Mouse (Mus musculus) G1E (cell line): ENCODE results near the gene Aar2. TPM values are rescaled to one million over a fixed set of nuclear protein-coding genes. Genes with fewer than 3 reads are reported as not detected.

Experiments used
- ATAC-seq: 2 replicates; pipeline ENCODE4 v1.8.0; 2016; ENCODE audit warnings: mild to moderate bottlenecking; ENCODE audit not compliant: insufficient number of reproducible peaks, poor library complexity, low FRiP score, severe bottlenecking; ENCODE audit errors: extremely low read depth
- DNase-seq: peaks from one replicate; pipeline ENCODE4 v3.0.0; 2012; ENCODE audit warnings: low spot score
- H3K27me3 ChIP-seq: 2 replicates; pipeline ENCODE4 v1.6.1; 2012; ENCODE audit warnings: mild to moderate bottlenecking, low read length, inconsistent platforms; ENCODE audit not compliant: insufficient read depth
- H3K36me3 ChIP-seq: replicated peaks from 2 replicates; pipeline ENCODE3; 2012; ENCODE audit warnings: mild to moderate bottlenecking, inconsistent platforms
- H3K4me1 ChIP-seq: 2 replicates; pipeline ENCODE4 v1.6.1; 2012; ENCODE audit warnings: low read depth, low read length, inconsistent platforms, mixed read lengths; ENCODE audit not compliant: insufficient read depth
- H3K4me3 ChIP-seq: 2 replicates; pipeline ENCODE4 v1.5.1; 2012; ENCODE audit warnings: low read depth, mild to moderate bottlenecking, inconsistent platforms, low read length, moderate library complexity, mixed read lengths
- H3K9me3 ChIP-seq: replicated peaks from 2 replicates; pipeline ENCODE4 v1.6.1; 2012; ENCODE audit warnings: inconsistent platforms
- CTCF ChIP-seq: IDR thresholded peaks from 2 replicates; pipeline ENCODE4 v1.5.1; 2012; ENCODE audit warnings: low read depth, low read length, inconsistent platforms, mixed read lengths
- GATA1 ChIP-seq: IDR thresholded peaks from 2 replicates; pipeline ENCODE4 v1.6.1; 2012; ENCODE audit warnings: borderline replicate concordance, low read length, inconsistent platforms, mixed read lengths
- GATA2 ChIP-seq: IDR thresholded peaks from 2 replicates; pipeline ENCODE4 v1.6.1; 2012; ENCODE audit warnings: low read depth, low read length, inconsistent platforms, borderline replicate concordance
- POLR2AphosphoS5 ChIP-seq: IDR thresholded peaks from 2 replicates; pipeline ENCODE4 v1.6.1; 2012; ENCODE audit warnings: low read depth, low read length, inconsistent platforms; ENCODE audit not compliant: insufficient replicate concordance
- TAL1 ChIP-seq: conservative IDR thresholded peaks from 2 replicates; pipeline ENCODE4 v1.6.1; 2012; ENCODE audit warnings: low read depth, low read length, inconsistent platforms, mixed read lengths
- polyA plus RNA-seq: library from polyadenylated mRNA; stranded (reverse); fragments of >175 nt; gene quantifications from 2 replicates; pipeline ENCODE4 v1.2.3, GENCODE M21; 2012
- total RNA-seq, 2 experiments: library from RNA; stranded (forward) in 1 of 2; stranded (reverse) in 1 of 2; fragments of 200-1000 nt in 1 of 2; fragments of >200 nt in 1 of 2; fragmentation: Nextera tagmentation in 1 of 2; gene quantifications; 2 replicates each; pipeline ENCODE4 v1.2.3; 2014 to 2017

Gene Aar2
- total and polyA plus RNA-seq, 3 experiments: 17.2 to 25.0 (median 19.7) TPM

- no peak for TF ChIP-seq CTCF
- ATAC-seq (no peak), DNase-seq (no peak)
- H3K4me3 ChIP-seq: no peak overlapping the region
- peaks cover 6% of the 10 kb centered on the region for H3K27me3 ChIP-seq
- no peaks in the 10 kb centered on the region for H3K36me3 ChIP-seq
- no peaks in the 10 kb centered on the region for H3K9me3 ChIP-seq
- H3K4me1 ChIP-seq: no peaks in the 10 kb centered on the region
These were observed 42.1 kb downstream of the Aar2 start for GRCm38 (mm10) chr2:156589481-156589880.

- Histone ChIP-seq H3K27me3 (peaks cover 3% of the 10 kb centered on the region; the same call in 1 of the 2 replicates), H3K9me3 (no peaks in the 10 kb centered on the region), H3K4me3 (no peak overlapping the region), H3K4me1 (no peaks in the 10 kb centered on the region), H3K36me3 (no peaks in the 10 kb centered on the region)
- TF ChIP-seq TAL1 (no peak), CTCF (no peak), GATA1 (no peak), GATA2 (no peak), POLR2AphosphoS5 (no peak)
- DNase-seq (no peak), ATAC-seq (no peak)
These were observed 47.7 kb downstream of the Aar2 start for GRCm38 (mm10) chr2:156594987-156595490.

- DNase-seq (no peak), ATAC-seq (no peak)
- no peaks in the 10 kb centered on the region for H3K36me3 ChIP-seq
- no peaks in the 10 kb centered on the region for H3K4me1 ChIP-seq
- H3K4me3 ChIP-seq: no peak overlapping the region
- peaks cover 18% of the 10 kb centered on the region; the same call in 1 of the 2 replicates for H3K27me3 ChIP-seq
- H3K9me3 ChIP-seq: no peaks in the 10 kb centered on the region
- TF ChIP-seq POLR2AphosphoS5: no peak
- TF ChIP-seq GATA1: no peak
These were observed 55.2 kb downstream of the Aar2 start for GRCm38 (mm10) chr2:156602581-156602980.

GRCm38 (mm10) chr2:156603671-156604070 is 56.3 kb downstream of the Aar2 start:
- H3K4me3 ChIP-seq: no peak overlapping the region
- H3K36me3 ChIP-seq: no peaks in the 10 kb centered on the region
- no peaks in the 10 kb centered on the region for H3K4me1 ChIP-seq
- TF ChIP-seq GATA2 (no peak), POLR2AphosphoS5 (no peak), GATA1 (no peak), CTCF (no peak), TAL1 (no peak)
- DNase-seq: no peak
- ATAC-seq: no peak
- no peaks in the 10 kb centered on the region for H3K9me3 ChIP-seq
- peaks cover 18% of the 10 kb centered on the region; the same call in 1 of the 2 replicates for H3K27me3 ChIP-seq

- Histone ChIP-seq H3K9me3 (no peaks in the 10 kb centered on the region), H3K4me3 (no peak overlapping the region), H3K4me1 (no peaks in the 10 kb centered on the region), H3K27me3 (peaks cover 18% of the 10 kb centered on the region; the same call in 1 of the 2 replicates), H3K36me3 (no peaks in the 10 kb centered on the region)
- DNase-seq (no peak), ATAC-seq (no peak)
- TF ChIP-seq GATA2 (no peak), TAL1 (no peak), POLR2AphosphoS5 (no peak), CTCF (no peak), GATA1 (no peak)
These were observed 57.8 kb downstream of the Aar2 start for GRCm38 (mm10) chr2:156605144-156605543.

GRCm38 (mm10) chr2:156605971-156606370 is 58.6 kb downstream of the Aar2 start:
- Histone ChIP-seq H3K9me3 (no peaks in the 10 kb centered on the region), H3K27me3 (peaks cover 18% of the 10 kb centered on the region; the same call in 1 of the 2 replicates), H3K4me3 (no peak overlapping the region), H3K36me3 (no peaks in the 10 kb centered on the region), H3K4me1 (no peaks in the 10 kb centered on the region)
- no peak for TF ChIP-seq POLR2AphosphoS5
- TF ChIP-seq GATA1: no peak
- DNase-seq (no peak), ATAC-seq (no peak)

- Histone ChIP-seq H3K36me3 (no peaks in the 10 kb centered on the region), H3K27me3 (peaks cover 19% of the 10 kb centered on the region; the same call in 1 of the 2 replicates), H3K4me3 (no peak overlapping the region), H3K9me3 (peaks cover 15% of the 10 kb centered on the region), H3K4me1 (no peaks in the 10 kb centered on the region)
- TF ChIP-seq POLR2AphosphoS5 (no peak), CTCF (no peak), GATA1 (no peak), GATA2 (no peak), TAL1 (no peak)
- DNase-seq (no peak), ATAC-seq (no peak)
These were observed 65.7 kb downstream of the Aar2 start for GRCm38 (mm10) chr2:156613081-156613540.
